Mouse (Mus musculus): Measurements from ENCODE around the gene Pld3.

Gene Pld3

DNA sequence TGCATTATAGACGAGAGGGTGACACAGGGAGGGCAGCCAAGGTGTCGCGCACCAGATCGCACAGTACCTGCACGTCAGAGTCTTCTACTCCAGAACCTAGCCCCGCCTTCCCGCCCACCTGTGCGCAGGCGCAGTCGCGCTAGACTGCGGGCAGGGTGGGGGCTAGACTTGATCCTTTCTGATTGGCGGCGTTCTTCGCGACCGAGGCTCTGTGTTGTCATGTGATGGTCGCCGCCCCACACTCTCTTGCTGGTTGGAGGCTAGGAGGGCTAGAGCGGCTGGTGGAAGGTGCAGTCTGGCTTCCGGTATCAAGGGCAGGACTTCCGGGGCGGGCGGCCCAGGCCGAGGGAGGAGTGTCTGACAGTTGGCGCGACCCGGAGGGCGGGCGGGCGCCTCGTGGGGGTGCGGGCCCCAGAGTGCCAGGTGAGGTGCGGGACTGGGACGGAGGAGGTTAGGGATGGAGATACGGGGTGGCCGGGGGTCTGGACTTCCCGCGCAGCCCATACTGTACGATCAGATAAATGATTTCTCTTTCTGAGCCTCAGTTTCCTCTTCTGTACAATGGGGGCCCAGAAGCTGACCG, at the start of gene Pld3, which contains the start of gene 2310022A10Rik:
Gene Pld3 (minus strand): TSS at position 288 of the 583 bp plus-strand sequence.
Gene 2310022A10Rik (plus strand): TSS at position 303 of the 583 bp plus-strand sequence.
- peak; percentile 92 for DNase-seq (ENCODE audit: low spot score)

DNA sequence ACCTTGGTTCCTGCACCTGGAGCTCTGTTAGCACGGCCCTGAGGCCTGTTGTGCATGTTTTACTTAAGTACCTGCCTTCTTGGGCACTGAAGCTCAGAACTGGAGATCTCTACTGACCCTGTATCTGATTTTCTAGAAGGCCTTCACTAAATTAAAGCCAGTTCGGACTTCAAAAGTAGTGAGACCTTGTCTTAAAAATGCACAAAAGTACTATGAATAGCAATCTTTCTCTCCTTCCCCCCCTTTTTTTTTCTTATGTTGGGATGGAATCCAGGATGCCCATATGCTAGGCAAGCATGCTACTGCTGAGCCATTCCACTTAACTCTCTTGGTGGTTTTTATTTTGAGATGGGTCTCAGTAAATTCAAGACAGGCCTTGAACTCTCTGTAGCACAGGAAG, 49.1 kb upstream of the Pld3 start:
- DNase-seq (ENCODE audit: low spot score), result no peak

DNA sequence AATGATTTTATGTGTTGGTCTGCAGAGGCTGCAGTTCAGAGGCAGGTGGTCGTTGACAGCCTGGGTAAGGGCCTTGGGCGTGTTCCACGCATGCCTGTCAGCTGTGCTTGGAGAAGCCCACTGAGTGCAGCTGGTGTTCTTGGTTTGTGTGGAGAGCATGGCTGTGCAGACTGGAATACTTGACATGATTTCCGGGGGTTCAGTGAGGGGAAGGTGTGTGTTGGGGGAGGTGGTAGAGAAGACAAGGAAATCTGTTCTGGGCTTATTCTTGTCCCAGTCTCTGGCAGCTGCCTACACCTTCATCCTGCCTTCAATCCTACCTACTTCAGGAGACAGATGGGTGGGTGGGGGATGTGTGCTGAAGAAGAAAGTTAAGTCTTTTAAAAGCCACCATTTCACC, 48.6 kb upstream of the Pld3 start:
- no peak for DNase-seq (ENCODE audit: low spot score)

- DNase-seq (ENCODE audit: low spot score), result no peak
Measured at GRCm38 (mm10) chr7:27598053-27598452, 45.0 kb upstream of the Pld3 start.

- DNase-seq (ENCODE audit: low spot score), result no peak
Measured at GRCm38 (mm10) chr7:27596586-27597503, 43.8 kb upstream of the Pld3 start.

- no peak for DNase-seq (ENCODE audit: low spot score)
Measured at GRCm38 (mm10) chr7:27592934-27593645, 40.1 kb upstream of the Pld3 start.

GRCm38 (mm10) chr7:27592217-27592929, 39.4 kb upstream of the Pld3 start:
- DNase-seq (ENCODE audit: low spot score), result no peak

DNA sequence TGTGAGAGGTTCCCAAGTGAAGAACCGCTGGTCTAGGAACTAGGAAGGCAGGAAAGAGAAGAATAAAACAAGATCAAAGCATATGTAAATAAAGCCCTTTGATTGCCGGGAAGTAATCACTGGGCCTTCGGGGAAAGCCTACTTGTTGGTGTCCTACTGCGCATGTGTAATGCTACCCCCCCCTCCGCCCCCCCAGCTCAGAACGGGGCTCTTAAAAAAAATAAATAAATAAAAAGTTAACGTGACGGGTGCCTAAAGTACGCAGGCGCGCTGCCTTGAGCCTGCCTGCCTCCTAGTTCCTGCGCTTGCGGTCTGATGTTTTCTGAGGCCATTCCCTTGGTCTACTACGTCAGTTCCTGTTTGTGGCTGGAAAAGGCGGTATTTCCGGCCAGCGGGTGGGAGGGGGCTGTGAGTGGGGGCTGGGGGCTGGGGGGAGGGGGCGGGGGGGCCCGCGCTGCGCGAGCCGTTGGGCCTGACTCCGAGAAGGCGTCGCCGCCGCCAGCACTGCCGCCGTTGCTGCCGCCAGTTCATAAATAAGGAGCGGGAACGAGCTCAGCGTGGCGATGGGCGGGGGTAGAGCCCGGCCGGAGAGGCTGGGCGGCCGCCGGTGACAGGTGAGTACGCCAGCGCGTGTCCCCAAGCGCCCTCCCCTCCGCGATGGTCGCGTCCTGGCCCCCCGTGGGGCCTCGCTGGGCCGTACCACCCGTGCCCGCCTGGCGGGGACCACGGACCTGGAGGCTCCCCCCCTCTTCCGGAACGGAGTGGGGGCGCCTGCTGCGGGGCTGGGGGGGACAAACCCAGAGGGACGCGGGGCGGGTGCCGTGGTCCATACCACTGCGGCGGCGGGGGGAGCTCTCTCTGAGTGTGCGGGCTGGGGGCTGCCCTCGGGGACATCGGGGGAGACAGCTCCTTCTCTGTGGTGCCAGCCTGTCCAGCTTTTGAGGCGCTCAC, 38.5 kb upstream of the Pld3 start, which contains the start of gene Akt2:
Gene Akt2 (plus strand): TSS at position 287 of the 951 bp plus-strand sequence.
- peak; percentile 75 for DNase-seq (ENCODE audit: low spot score)

DNA sequence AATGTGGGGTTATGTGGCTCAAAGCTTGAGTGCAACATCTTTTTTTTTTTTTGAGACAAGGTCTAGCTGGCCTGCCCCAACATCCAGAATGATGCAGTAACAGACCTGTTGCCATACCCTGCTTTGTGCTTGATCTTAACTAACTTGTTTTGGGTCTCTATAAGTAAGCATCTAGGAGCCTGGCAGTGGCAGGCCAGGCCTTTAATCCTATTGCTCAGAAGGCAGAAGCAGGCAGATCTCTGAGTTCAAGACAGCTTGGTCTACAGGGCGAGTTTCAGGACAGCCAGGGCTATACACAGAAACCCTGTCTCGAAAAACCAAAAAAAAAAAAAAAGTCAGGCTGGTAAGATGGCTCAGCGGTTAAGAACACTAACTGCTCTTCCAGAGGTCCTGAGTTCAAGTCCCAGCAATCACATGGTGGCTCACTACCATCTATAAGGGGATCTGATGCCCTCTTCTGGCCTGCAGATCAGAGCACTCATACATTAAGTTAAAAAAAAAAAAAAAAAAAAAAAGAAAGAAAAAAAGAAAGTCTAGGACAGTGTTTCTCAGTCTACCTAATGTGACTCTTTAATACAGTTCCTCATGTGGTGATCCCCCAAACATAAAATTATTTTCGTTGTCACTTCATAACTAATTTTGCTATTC, 37.7 kb upstream of the Pld3 start:
- DNase-seq (ENCODE audit: low spot score), result no peak

- no peak for DNase-seq (ENCODE audit: low spot score)
Measured at GRCm38 (mm10) chr7:27590088-27590487, 37.1 kb upstream of the Pld3 start.

DNA sequence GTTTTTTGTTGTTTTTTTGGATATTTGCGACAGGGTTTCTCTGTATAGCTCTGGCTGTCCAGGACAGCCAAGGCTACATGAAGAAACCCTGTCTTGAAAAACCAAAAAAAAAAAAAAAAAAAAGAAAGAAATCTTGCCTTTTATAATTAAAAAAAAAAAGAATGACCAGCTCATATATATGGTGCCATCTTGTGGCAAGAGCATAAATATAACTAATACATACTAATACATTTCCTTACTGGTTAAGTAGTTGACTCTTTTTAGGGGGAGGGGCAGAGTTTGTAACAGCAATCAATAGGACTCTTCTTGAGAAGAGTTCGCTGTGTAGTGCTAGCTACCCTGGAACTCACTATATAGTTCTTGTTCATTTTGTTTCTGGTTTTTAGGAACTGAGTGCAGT, 34.7 kb upstream of the Pld3 start:
- no peak for DNase-seq (ENCODE audit: low spot score)

DNA sequence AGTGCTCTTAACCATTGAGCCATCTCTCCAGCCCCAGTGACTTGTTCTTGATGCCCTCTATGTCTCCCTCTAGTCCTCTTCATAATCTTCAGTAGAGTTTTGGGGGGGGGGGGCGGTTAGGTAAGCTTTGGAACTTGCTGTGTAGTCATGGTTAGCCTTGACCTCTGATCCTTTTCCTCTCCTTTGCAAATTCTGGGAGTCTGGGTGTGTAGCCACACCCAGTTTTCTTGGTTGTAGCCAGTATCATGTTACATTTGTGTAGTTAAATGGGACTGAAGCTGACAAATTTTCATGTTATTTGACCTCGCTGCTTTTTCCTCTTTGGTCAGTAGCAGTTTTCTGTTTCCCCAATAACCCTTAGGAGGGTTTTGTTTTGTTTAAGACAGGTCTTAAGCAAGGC, 33.8 kb upstream of the Pld3 start:
- DNase-seq (ENCODE audit: low spot score), result no peak

- DNase-seq (ENCODE audit: low spot score), result no peak
Measured at GRCm38 (mm10) chr7:27580380-27581174, 27.6 kb upstream of the Pld3 start.

DNA sequence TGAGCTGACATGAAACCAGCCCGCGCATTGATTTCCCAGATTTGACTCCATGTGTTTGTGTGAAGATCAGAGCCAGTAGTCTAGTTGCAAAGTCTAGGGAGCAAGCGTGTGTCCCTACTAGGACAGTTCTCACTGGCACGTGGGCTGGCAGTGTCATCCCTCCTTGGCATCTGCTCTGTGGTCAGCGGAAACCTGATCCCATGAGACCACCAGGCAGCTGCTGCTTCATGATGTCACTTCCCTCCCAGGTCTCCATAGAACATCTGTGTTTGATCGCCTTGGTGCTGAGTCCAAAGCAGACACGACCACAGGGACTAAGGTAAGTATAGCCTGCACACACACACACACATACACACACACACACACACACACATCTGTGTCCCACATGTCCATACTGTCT, 25.4 kb upstream of the Pld3 start:
- DNase-seq (ENCODE audit: low spot score), result no peak

- DNase-seq (ENCODE audit: low spot score), result no peak
Measured at GRCm38 (mm10) chr7:27577589-27577988, 24.6 kb upstream of the Pld3 start.

DNA sequence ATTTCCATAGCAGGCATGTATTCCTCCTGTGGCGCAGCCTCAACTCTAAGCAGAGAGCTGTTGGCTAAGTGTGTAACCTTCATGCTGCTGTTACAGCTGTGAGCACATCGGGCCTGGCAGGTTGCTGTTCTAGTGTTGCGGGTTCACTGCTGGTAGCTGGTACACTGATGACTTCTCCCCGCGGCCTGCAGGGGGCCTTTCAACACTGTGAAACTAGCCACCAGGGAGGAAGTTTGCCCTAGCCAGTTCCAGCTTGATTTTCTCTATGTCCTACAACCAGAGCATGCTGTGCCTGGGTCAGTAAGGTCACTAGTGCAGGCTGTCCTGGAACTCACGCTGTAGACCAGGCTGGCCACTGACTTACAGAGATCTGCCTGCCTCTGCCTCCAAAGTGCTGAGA, 23.9 kb upstream of the Pld3 start:
- DNase-seq (ENCODE audit: low spot score), result no peak

- DNase-seq (ENCODE audit: low spot score), result no peak
Measured at GRCm38 (mm10) chr7:27574124-27574880, 21.3 kb upstream of the Pld3 start.

GRCm38 (mm10) chr7:27572133-27572532, 19.1 kb upstream of the Pld3 start:
- no peak for DNase-seq (ENCODE audit: low spot score)
